Mouse (Mus musculus): ENCODE measurements around the gene Rbck1. TPM values are rescaled to one million over a fixed set of nuclear protein-coding genes. Genes with fewer than 3 reads are reported as not detected.
A peak's percentile ranks its signal among the peaks of the same experiment; 100 is the strongest.

The Rbck1 gene
- polyA plus RNA-seq, 1 experiment from 2014 or later: 31.0 TPM

DNA sequence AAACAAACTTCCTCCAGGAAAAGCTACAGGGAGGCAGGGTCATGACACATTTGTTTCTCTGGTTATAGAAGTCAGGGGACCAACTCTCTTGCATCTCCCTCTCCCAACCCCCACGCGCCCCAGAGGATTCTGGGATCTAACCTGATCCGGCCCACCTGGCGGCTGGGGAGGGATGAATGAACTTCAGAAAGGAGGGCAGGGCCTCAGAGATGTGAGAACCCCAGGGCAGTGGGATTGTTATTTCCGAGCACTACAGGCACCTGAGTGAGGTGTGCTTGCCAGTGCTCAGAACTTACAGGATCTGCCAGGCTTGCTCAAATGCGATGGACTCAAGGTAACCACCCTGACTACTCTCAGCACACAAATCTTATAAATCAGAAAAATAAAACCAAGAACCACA lies 12.9 kb upstream of the Rbck1 start:
- peaks cover 33% of the 10 kb centered on the region for H3K4me1 ChIP-seq (ENCODE audit: insufficient read depth)
- 92% methylated on average over 6 of the region's 6 CpGs for WGBS (ENCODE audit: insufficient replicate concordance)
- no peak overlapping the region for H3K27ac ChIP-seq (ENCODE audit: low read depth)

GRCm38 (mm10) chr2:152344909-152345308 lies 12.5 kb upstream of the Rbck1 start:
- Histone ChIP-seq H3K4me2 (ENCODE audit: low read depth, low read length) (no peak overlapping the region), H3K27ac (ENCODE audit: low read depth) (no peak overlapping the region), H3K27me3 (ENCODE audit: insufficient read depth, low read length) (no peaks in the 10 kb centered on the region), H3K4me1 (ENCODE audit: insufficient read depth) (peaks cover 31% of the 10 kb centered on the region), H3K4me3 (ENCODE audit: low read depth, low read length) (no peak overlapping the region), H3K9ac (replicated peaks) (no peak overlapping the region), H3K36me3 (replicated peaks; ENCODE audit: insufficient read depth, low read length) (no peaks in the 10 kb centered on the region), H3K9me3 (ENCODE audit: low read length) (no peaks in the 10 kb centered on the region)
- WGBS (ENCODE audit: insufficient replicate concordance): 74% methylated on average over 5 of the region's 5 CpGs
- no peak for TF ChIP-seq CTCF (IDR thresholded peaks at IDR 0.05; ENCODE audit: low read depth)
- TF ChIP-seq EP300 (IDR thresholded peaks at IDR 0.05; ENCODE audit: low read depth): no peak
- no peak for DNase-seq
- no peak for ATAC-seq

More for the DNA sequence above, 12.9 kb upstream of the Rbck1 start:
- no peak for TF ChIP-seq EP300 (IDR thresholded peaks at IDR 0.05; ENCODE audit: low read depth)
- TF ChIP-seq CTCF (IDR thresholded peaks at IDR 0.05; ENCODE audit: low read depth): no peak
- no peak overlapping the region for H3K9ac ChIP-seq (replicated peaks)
- H3K36me3 ChIP-seq (replicated peaks; ENCODE audit: insufficient read depth, low read length): no peaks in the 10 kb centered on the region
- no peak for DNase-seq
- ATAC-seq: no peak
- no peak overlapping the region for H3K4me2 ChIP-seq (ENCODE audit: low read depth, low read length)
- no peak overlapping the region for H3K4me3 ChIP-seq (ENCODE audit: low read depth, low read length)
- H3K27me3 ChIP-seq (ENCODE audit: insufficient read depth, low read length): no peaks in the 10 kb centered on the region
- no peaks in the 10 kb centered on the region for H3K9me3 ChIP-seq (ENCODE audit: low read length)

DNA sequence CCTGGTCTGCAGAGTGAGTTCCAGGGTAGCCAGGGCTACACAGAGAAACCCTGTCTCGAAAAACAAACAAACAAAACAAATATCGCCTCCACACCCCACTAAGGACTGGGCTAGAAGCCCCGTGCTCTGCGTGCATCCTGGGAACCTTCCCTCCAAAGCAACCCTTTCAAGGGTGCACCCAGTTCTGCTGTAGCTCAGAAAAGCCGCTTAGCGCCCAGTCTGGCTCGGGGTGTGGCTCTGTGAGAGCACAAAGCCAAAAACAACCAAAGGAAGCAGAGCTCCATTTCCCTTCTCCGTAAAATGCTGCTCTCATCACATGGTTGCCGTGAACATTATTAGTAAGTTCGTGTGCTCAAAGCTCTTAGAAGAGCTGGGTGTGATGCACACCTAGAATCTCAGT lies 11.9 kb upstream of the Rbck1 start:
- H3K4me1 ChIP-seq (ENCODE audit: insufficient read depth): peaks cover 26% of the 10 kb centered on the region
- ATAC-seq (peak; percentile 16), DNase-seq (no peak)
- no peak for TF ChIP-seq CTCF (IDR thresholded peaks at IDR 0.05; ENCODE audit: low read depth)
- no peak for TF ChIP-seq EP300 (IDR thresholded peaks at IDR 0.05; ENCODE audit: low read depth)
- 10% methylated on average over 10 of the region's 10 CpGs for WGBS (ENCODE audit: insufficient replicate concordance)
- H3K27ac ChIP-seq (ENCODE audit: low read depth): peak overlapping the region; percentile 88
- no peaks in the 10 kb centered on the region; the same call in 1 of the 2 replicates for H3K36me3 ChIP-seq (replicated peaks; ENCODE audit: insufficient read depth, low read length)
- H3K4me2 ChIP-seq (ENCODE audit: low read depth, low read length): peak overlapping the region; percentile 98
- H3K9ac ChIP-seq (replicated peaks): peak overlapping the region; percentile 80
- no peaks in the 10 kb centered on the region for H3K27me3 ChIP-seq (ENCODE audit: insufficient read depth, low read length)
- no peaks in the 10 kb centered on the region for H3K9me3 ChIP-seq (ENCODE audit: low read length)
- peak overlapping the region; percentile 63 for H3K4me3 ChIP-seq (ENCODE audit: low read depth, low read length)

GRCm38 (mm10) chr2:152343329-152344213 lies 11.1 kb upstream of the Rbck1 start, which contains the start of gene Trib3:
TSS of gene Trib3 (minus strand) at chr2:152344032.
- peak within 1 kb of the TSS; percentile 98 for H3K4me2 ChIP-seq (ENCODE audit: low read depth, low read length)
- peaks cover 22% of the 10 kb centered on the region for H3K4me1 ChIP-seq (ENCODE audit: insufficient read depth)
- TF ChIP-seq CTCF (IDR thresholded peaks at IDR 0.05; ENCODE audit: low read depth) (peak; percentile 87), EP300 (IDR thresholded peaks at IDR 0.05; ENCODE audit: low read depth) (no peak; the same call in 1 of the 2 replicates)
- peak within 1 kb of the TSS; percentile 80 for H3K9ac ChIP-seq (replicated peaks)
- H3K9me3 ChIP-seq (ENCODE audit: low read length): no peaks in the 10 kb centered on the region
- H3K27ac ChIP-seq (ENCODE audit: low read depth): peak within 1 kb of the TSS; percentile 88
- ATAC-seq (peak; percentile 91), DNase-seq (peak; percentile 89)
- under 1% methylated on average over 52 of the region's 52 CpGs for WGBS (ENCODE audit: insufficient replicate concordance)
- H3K27me3 ChIP-seq (ENCODE audit: insufficient read depth, low read length): no peaks in the 10 kb centered on the region
- H3K36me3 ChIP-seq (replicated peaks; ENCODE audit: insufficient read depth, low read length): no peaks in the 10 kb centered on the region; the same call in 1 of the 2 replicates
- H3K4me3 ChIP-seq (ENCODE audit: low read depth, low read length): peak within 1 kb of the TSS; percentile 63

GRCm38 (mm10) chr2:152339631-152340179 lies 7.3 kb upstream of the Rbck1 start:
- Histone ChIP-seq H3K36me3 (replicated peaks; ENCODE audit: insufficient read depth, low read length) (no peaks in the 10 kb centered on the region; the same call in 1 of the 2 replicates), H3K4me2 (ENCODE audit: low read depth, low read length) (no peak overlapping the region), H3K27me3 (ENCODE audit: insufficient read depth, low read length) (no peaks in the 10 kb centered on the region), H3K27ac (ENCODE audit: low read depth) (no peak overlapping the region), H3K4me1 (ENCODE audit: insufficient read depth) (peaks cover 22% of the 10 kb centered on the region), H3K4me3 (ENCODE audit: low read depth, low read length) (no peak overlapping the region), H3K9me3 (ENCODE audit: low read length) (no peaks in the 10 kb centered on the region), H3K9ac (replicated peaks) (no peak overlapping the region)
- TF ChIP-seq EP300 (IDR thresholded peaks at IDR 0.05; ENCODE audit: low read depth): no peak
- TF ChIP-seq CTCF (IDR thresholded peaks at IDR 0.05; ENCODE audit: low read depth): no peak
- no peak for ATAC-seq
- 86% methylated on average over 22 of the region's 22 CpGs for WGBS (ENCODE audit: insufficient replicate concordance)
- no peak for DNase-seq

DNA sequence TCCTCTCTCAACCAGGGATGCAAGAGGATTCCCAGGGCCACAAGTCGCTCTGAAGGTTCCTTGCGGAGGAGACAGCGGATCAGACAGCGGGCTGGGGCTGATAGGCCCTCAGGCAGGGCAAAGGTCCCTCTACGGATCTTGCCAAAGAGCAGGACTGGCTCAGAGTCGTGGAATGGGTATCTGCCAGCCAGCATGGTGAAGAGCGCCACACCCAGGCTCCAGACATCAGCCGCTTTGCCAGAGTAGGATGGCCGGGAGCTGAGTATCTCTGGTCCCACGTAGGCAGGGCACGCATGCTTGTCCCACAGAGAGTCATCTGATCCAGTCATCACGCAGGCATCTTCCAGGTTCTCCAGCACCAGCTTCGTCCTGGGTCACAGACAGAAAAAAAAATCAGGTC lies 5.9 kb upstream of the Rbck1 start:
- H3K9ac ChIP-seq (replicated peaks): no peak overlapping the region
- TF ChIP-seq CTCF (IDR thresholded peaks at IDR 0.05; ENCODE audit: low read depth): no peak
- TF ChIP-seq EP300 (IDR thresholded peaks at IDR 0.05; ENCODE audit: low read depth): no peak
- DNase-seq (no peak), ATAC-seq (no peak)
- H3K9me3 ChIP-seq (ENCODE audit: low read length): no peaks in the 10 kb centered on the region
- H3K27ac ChIP-seq (ENCODE audit: low read depth): no peak overlapping the region
- no peak overlapping the region for H3K4me2 ChIP-seq (ENCODE audit: low read depth, low read length)
- no peaks in the 10 kb centered on the region for H3K27me3 ChIP-seq (ENCODE audit: insufficient read depth, low read length)
- 77% methylated on average over 13 of the region's 13 CpGs for WGBS (ENCODE audit: insufficient replicate concordance)
- peaks cover 17% of the 10 kb centered on the region for H3K4me1 ChIP-seq (ENCODE audit: insufficient read depth)
- H3K36me3 ChIP-seq (replicated peaks; ENCODE audit: insufficient read depth, low read length): no peaks in the 10 kb centered on the region; the same call in 1 of the 2 replicates
- no peak overlapping the region for H3K4me3 ChIP-seq (ENCODE audit: low read depth, low read length)
